Mouse (Mus musculus) T-cell, adult 2 months (primary cell): ENCODE measurements at regions not wholly inside any gene's neighbourhood (a gene's known extent, or its start where the extent isn't known, plus 50 kb on each side); places are given as distances from the start of the nearest gene placed in this dataset.

Experiments used
- DNase-seq: peaks from one replicate; pipeline ENCODE4 v3.0.0; 2022; ENCODE audit warnings: low spot score

- DNase-seq = peak; percentile 64
These were observed 252.2 kb downstream of the Uaca start for GRCm38 (mm10) chr9:61046517-61046916.

GRCm38 (mm10) chr9:61047289-61047688 is 252.9 kb downstream of the Uaca start:
- no peak for DNase-seq

DNA sequence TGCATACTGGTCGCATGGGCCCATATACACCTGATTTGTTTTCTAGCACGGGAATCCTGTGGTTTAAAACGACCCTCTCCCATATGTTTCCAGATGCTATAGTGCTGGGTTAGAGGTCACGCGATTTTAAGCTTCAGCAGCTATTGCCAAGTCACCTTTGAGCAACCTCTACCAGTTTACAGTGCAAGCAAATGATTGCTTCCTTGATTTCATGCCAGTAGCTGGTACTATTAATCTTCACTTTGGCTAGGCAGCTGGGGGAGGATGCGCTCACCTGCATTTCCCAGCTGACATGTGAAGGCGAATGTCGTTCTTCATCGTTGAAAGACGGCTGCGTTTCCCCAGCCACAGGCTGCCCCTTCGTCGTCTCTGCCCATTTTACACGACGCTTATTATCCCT is 254.2 kb downstream of the Uaca start:
- no peak for DNase-seq

DNA sequence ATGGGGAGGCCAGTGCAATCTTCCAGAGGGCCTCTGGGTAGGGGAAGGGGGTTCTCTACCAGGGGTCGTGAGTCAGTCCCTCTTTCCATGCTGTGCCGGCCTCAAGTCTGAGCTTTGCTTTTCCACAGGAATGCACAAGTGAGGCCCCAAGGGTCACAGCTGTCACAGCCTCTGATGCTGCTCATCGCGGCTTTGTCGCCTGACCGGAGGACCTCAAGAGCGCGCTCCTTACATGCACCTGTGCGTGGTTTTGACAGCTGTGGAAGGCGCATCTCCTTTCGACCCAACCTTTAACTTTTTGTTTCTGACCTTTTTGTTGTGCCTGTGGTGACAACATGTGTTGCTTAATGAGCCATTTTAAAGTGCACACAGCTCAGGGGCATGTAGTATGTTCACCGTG is 258.3 kb downstream of the Uaca start:
- DNase-seq = no peak

DNA sequence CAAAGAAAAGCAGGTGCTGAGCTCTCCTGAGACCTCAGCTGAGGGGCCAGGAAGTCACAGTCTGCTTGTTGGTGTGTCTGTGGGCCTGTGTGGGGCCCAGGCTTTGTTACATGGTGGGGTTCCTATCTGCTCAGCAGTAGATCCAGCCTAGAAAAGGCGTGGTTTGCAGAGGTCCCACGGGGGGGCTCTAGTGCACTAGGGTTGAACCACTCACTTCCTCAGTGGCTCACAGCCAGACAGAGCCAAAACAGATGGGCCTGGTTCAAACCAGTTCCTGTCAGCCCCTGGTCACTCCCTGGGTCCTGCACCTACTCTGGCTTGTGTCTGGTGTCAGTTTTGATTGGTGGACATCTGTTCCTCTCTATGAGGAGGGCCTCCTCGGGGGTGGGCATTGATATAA is 260.1 kb downstream of the Uaca start:
- peak; percentile 67 for DNase-seq

DNA sequence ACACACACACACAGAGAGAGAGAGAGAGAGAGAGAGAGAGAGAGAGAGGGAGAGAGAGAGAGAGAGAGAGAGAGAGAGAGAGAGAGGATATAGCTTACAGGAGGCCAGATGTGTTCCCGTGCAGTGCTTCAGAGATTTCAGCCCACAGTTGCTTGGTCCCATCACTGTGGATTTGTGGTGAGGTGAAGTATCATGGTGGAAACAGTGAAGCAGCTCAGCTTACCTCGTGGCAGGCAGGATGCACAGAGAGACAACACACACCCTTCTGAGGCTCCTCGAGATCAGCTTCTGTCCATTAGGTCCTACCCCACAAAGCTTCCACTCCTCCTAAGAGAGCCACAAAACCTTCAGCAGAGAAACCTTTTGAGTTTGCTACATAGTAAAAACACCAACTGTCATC is 261.1 kb downstream of the Uaca start:
- peak; percentile 7 for DNase-seq

- DNase-seq = no peak
These were observed 261.8 kb downstream of the Uaca start for GRCm38 (mm10) chr9:61055928-61056730.

GRCm38 (mm10) chr9:61056731-61057270 is 262.5 kb downstream of the Uaca start:
- DNase-seq = peak; percentile 67

GRCm38 (mm10) chr9:61059225-61059624 is 264.9 kb downstream of the Uaca start:
- no peak for DNase-seq

DNA sequence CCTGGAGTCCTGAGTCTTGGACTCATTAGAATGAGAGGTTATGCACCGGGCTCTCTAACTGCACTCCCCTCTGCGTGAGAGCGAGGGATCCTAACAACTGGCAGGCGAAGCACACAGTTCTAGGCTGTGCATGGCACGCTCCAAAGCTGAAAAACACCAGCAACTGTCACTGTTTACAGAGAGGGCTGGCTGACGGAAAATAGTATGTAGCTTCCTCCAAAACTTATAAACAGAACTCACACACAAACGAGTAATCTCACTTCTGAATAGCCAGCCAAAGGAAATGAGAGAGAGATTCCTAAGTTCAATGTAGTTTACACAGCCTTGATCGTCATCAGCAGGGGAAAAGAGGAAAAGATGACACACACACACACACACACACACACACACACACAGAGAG is 266.6 kb downstream of the Uaca start:
- no peak for DNase-seq

DNA sequence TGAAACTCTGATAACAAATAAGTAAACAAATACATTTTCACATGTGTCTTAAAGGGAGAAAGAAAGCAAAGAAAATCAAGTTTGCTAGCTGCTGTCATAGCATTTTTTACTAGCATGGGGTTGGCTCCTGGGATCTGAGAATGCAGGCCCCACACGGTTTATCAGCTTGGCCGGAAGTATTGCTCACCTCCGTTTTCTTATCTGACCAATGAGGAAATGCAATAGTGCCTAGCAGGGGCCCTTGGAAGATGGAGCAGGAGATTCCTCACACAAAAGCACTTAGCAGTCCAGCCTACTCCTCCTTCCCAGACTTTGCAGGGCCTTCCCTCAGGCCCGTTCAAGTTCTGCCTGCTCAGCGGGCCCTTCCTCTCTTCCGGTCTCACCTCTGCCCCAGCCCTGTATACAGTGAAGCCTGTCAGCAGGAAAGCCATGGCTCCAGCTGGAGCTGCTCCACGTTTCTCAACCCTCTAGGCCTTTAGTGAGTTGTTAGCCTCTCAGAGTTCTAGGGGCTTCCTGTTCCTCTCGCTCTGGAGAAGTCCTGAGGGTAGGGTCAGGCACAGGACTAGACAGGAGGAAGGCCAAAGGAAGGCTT is 270.5 kb downstream of the Uaca start:
- no peak for DNase-seq

DNA sequence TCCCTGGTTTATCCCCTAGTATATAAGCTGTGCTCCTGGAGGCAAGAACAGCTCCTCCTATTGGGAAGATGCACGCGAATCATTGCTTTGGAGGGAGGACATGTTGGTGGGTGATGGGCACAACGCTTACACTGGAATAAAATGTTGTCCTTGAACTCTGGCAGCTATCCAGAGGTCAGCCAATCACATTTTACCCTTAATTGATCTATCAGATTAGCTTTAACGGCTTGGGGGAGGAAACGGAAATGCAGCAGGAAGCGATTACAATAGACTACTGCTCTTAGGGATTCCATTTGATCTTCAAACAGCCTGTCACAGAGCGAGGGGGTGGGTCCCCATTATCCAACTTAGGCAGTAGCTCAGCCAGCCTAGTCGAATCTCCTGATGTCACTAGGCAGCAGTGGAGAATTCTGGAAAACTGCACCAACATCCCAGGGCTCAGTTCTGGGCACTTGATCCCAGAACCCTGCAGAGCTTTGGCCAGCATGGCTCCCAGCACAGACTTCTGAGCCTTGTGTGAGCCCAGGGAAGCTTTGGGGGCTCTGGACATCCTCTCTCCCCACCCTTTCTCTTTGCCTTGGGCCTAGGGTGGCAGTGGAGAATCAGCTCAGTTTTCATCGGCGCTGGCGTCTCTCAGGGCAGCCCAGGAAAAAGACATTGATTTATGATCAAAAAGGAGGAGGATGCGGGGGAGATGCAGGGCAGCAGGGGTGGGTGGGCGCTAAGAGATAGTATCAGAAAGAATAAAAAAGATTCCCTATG is 275.4 kb downstream of the Uaca start:
- DNase-seq = no peak

- DNase-seq = no peak
These were observed 276.0 kb downstream of the Uaca start for GRCm38 (mm10) chr9:61070315-61070707.

- no peak for DNase-seq
These were observed 276.5 kb downstream of the Uaca start for GRCm38 (mm10) chr9:61070861-61071260.

- DNase-seq = no peak
These were observed 279.1 kb downstream of the Uaca start for GRCm38 (mm10) chr9:61073482-61073881.

DNA sequence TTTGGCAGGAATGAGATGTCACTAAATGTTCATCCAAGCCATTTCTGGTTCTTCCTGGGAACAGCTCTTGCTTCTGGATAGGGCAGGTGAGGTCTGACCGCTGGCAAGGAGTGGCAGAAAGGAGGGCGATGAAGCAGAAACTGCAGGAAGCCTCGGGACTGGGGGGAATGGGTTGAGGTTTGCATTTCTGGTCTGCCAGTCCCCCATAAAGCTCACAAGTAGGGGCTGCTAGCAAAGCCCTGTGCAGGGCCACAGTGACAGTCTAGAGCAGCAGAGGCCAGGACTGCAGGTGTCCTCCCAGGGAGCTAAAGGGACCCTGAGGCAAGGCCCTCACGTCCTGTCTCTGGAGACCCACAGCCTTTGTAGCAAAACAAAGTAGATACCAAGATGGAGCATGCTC is 280.7 kb downstream of the Uaca start:
- no peak for DNase-seq

DNA sequence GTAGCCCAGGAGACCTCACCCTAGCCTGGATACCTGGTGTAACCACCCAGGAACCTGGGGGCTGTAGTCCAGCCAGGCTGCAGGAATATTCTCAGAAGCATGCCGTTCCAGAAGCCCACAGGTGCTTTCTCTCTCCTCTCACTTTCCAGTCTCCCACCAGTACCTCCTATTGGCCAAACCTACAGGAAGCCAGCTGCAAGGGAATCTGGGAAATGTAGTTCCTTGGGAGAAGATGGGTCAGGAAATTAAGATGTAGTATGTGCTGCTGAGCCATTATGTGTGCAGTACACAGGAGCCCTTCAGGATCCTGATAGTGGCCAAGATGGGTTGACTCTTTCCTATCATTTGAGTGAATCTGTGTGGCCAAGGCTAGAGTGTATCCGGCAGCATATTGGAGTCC is 282.8 kb downstream of the Uaca start:
- no peak for DNase-seq

DNA sequence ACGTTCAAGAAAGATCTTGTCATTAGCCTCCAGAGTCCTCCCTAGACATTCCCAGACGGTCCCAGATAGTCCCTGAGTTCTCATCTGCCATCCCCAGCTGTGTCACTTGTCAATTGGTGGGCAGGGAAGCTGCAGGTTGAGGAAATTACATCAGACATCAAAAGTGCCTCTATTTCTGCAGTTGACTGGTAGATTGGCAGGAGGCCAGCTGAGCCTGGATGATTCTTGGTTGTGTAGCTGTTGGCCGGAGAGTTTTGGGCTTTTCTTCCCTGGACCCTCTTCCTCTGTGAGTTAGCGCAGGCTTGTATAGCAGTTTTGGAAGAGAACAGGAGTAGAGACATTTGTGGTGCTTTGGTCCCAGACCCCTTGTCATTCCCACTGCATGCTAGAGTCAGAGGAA is 283.5 kb downstream of the Uaca start:
- no peak for DNase-seq

DNA sequence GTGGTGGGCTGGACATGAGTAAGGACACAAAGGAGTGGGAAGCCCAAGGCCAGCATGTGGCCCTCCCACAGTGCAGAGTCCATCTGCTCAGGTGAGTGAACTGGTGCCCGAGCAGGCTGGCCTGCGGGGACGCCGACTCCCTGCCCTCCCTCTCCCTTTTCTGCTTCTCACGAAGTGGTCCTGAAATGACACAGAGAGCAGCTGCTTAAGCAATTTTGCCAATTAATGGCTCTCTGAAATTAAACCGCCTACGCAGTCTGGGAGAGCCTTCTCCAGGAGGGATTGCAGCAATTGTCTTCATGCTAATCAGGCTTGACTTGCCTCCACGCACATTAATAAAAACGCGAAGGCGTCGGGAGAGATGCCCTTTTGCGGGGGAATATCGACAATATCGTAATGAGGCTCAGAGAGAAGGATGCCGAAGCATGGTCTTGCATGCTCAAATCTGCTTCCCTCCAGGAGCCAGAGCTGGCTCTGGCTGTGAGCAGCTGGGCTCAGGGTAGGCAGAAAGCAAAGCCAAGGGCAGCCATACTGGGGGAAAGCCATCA is 287.2 kb downstream of the Uaca start:
- DNase-seq = no peak

DNA sequence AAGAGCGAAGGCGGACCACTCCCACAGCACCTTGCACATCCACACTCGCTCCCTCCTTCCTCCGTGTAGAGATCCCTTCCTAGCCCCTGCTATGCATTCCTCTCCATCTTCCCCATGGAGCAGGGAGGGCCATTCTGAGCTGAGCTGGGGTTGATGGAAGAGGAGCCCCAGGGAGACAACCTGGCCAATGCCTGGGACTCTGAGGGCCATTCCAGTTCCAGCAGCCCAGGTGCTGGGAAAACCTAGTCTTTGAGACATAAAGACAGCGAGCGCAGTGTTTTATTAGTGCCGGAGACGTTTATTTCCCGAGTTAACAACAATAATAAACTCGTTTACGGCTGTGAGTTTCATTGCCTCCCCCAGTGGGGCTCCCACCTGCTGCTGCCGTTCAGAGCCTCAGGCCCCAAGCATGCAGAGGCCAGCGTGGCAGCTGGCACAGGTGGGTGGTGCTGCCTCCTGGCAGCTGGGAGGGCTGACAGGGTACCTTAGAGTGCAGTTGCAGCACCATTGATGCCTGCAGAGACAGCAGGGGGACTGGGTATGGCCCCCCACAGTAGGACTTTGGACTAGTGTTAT is 287.4 kb upstream of the Tle3 start:
- no peak for DNase-seq

DNA sequence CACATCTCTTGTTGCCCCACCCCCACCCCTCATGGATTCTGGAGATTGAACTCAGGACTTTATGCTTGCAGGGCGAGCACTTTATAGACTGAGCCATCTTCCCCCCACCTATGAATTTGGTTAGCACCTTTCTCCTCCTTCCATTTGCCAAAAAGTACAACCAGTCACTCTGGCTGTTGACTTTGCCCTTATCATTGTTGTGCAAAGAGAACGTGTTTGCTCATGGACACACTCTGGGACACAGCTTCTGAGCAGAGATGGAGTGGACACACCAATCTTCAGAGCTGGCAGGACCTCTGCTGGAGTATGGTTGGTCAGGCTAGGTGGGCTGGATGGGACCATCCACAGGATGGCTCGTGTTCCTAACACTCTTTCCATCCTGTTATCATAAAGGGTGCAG is 285.1 kb upstream of the Tle3 start:
- no peak for DNase-seq

DNA sequence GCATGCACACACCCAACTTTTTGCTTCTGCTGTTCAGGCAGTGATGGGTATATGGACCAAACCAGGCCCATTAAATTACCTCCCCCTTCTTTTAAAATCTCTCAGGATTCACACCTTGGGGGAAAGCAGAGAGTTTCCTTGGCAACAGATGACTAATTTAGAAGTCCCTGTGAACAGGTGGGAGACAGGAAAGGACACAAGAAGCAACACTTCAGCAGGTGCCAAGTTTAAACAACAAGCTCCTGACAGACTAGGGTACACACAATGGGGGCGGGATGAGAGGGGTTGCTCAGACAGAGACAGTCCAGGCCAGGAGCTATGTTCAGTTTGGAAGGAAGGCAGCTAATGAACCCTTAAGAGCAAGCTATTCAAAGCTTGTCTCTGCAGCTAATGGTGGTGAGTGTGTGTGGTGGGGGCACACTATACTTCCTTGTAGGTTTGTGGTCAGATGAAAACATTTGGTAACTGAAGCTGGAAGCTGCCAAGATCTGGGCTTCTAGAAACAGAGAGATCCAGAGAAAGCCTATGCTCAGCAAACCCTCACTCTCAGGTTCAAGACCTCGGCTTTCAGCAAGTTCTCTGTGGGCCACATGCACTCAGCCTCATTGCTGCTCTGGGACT is 283.0 kb upstream of the Tle3 start:
- DNase-seq = no peak
